Mouse (Mus musculus): ENCODE data around the gene Nup43. TPM values are rescaled to one million over a fixed set of nuclear protein-coding genes. Genes with fewer than 3 reads are reported as not detected.
A peak's percentile ranks its signal among the peaks of the same experiment; 100 is the strongest.

The Nup43 gene
- total and polyA plus RNA-seq, 2 experiments from 2014 or later: 10.5 to 19.1 TPM

DNA sequence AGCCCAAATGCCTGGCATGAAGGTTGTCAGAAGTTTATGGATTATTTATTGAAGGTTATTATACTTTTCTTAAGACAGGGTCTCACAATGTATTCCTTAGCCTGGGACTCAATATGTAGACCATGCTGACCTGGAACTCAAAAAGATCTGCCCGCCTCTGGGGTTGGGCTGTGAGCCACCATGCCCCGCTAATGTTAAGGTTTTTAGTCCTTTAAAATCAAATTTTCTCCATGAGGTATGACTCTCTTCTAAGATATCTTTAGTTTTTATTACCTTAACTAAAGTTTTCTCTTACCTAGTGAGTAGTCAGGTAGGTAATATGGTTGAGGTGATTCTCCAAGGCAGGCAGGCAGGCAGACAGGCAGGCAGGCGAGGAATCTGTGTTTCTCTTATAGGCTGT lies 14.9 kb downstream of the Nup43 start:
- 60% methylated on average over 3 of the region's 3 CpGs for WGBS
- no peaks in the 10 kb centered on the region for H3K9me3 ChIP-seq (ENCODE audit: low read length)
- H3K4me3 ChIP-seq (ENCODE audit: low read depth, low read length): peak overlapping the region; percentile 99
- peak overlapping the region; percentile 98; the same call in 1 of the 2 replicates for H3K9ac ChIP-seq
- DNase-seq (no peak), ATAC-seq (no peak)
- peak overlapping the region; percentile 76 for H3K4me2 ChIP-seq (ENCODE audit: low read depth)
- no peak for TF ChIP-seq CTCF (IDR thresholded peaks at IDR 0.05; ENCODE audit: low read depth)
- H3K36me3 ChIP-seq (ENCODE audit: insufficient read depth): 0 out of 2 replicates have a peak, but pooled peaks cover 8% of the 10 kb centered on the region
- H3K4me1 ChIP-seq (ENCODE audit: insufficient read depth): peaks cover 25% of the 10 kb centered on the region
- no peaks in the 10 kb centered on the region for H3K27me3 ChIP-seq (ENCODE audit: insufficient read depth, low read length)
- no peak overlapping the region for H3K27ac ChIP-seq (ENCODE audit: low read depth, low read length)

DNA sequence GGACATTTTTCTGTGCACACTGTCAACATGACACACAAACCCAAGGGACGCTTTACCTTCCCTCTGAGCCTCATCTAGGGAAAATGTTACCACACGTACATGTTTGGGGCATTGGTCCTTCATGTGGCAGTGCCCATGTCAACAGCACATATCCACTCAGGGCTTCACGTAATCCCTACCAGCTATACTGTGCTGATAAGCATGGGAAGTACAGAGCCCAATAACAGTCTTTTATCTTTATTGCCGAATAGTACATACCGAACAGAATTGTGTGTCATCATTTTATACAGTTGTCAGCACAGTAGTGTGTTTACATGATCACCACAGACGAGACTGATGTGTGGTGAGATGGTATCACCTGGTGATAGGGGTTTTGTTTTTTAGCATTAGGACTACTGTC lies 19.6 kb downstream of the Nup43 start:
- H3K4me2 ChIP-seq (ENCODE audit: low read depth): no peak overlapping the region
- H3K9me3 ChIP-seq (ENCODE audit: low read length): no peaks in the 10 kb centered on the region
- no peak overlapping the region for H3K27ac ChIP-seq (ENCODE audit: low read depth, low read length)
- 95% methylated on average over 6 of the region's 6 CpGs for WGBS
- 0 out of 2 replicates have a peak, but pooled peaks cover 12% of the 10 kb centered on the region for H3K4me1 ChIP-seq (ENCODE audit: insufficient read depth)
- H3K9ac ChIP-seq: no peak overlapping the region
- H3K36me3 ChIP-seq (ENCODE audit: insufficient read depth): no peaks in the 10 kb centered on the region
- DNase-seq (no peak), ATAC-seq (no peak)
- no peak overlapping the region for H3K4me3 ChIP-seq (ENCODE audit: low read depth, low read length)
- TF ChIP-seq CTCF (IDR thresholded peaks at IDR 0.05; ENCODE audit: low read depth): no peak
- H3K27me3 ChIP-seq (ENCODE audit: insufficient read depth, low read length): no peaks in the 10 kb centered on the region

DNA sequence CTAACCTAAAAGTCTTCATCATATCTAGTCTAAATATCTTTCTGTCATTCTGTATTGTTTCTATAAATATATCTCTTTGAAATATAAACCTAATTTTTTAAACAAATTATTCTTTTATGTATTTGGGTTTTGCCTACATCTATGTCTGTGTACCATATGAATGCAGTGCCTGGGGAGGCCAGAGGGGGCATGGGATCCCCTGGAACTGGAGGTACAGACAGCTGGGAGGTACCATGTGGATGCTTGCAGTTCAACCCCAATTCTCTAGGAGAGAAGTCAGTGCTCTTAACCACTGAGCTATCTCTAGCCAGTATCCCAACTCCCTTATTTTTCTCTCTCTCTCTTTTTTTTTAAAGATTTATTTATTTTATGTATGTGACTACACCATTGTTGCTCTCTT lies 28.0 kb downstream of the Nup43 start:
- TF ChIP-seq CTCF (IDR thresholded peaks at IDR 0.05; ENCODE audit: low read depth): no peak
- no peak for ATAC-seq
- H3K36me3 ChIP-seq (ENCODE audit: insufficient read depth): peaks cover 57% of the 10 kb centered on the region
- H3K4me1 ChIP-seq (ENCODE audit: insufficient read depth): no peaks in the 10 kb centered on the region
- no peaks in the 10 kb centered on the region for H3K9me3 ChIP-seq (ENCODE audit: low read length)
- no peak for DNase-seq
- no peaks in the 10 kb centered on the region for H3K27me3 ChIP-seq (ENCODE audit: insufficient read depth, low read length)
- H3K9ac ChIP-seq: no peak overlapping the region
- H3K4me2 ChIP-seq (ENCODE audit: low read depth): no peak overlapping the region
- no peak overlapping the region for H3K4me3 ChIP-seq (ENCODE audit: low read depth, low read length)
- H3K27ac ChIP-seq (ENCODE audit: low read depth, low read length): no peak overlapping the region

DNA sequence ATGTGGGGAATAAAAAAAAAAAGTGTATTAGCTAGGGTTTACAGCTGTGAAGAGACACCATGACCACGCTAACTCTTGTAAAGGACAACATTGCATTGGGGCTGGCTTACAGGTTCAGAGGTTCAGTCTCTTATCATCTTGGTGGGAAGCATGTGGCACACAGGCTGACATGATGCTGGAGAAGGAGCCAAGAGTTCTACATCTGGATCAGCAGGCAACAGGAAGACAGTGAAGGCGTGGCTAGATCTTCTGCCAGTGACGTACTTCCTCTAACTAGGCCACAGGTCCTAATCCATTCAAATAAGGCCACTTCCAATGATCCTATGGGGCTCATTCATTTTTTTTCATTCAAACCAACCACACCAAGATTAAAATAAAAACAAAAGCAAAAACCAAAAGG lies 32.8 kb downstream of the Nup43 start:
- Histone ChIP-seq H3K27me3 (ENCODE audit: insufficient read depth, low read length) (no peaks in the 10 kb centered on the region), H3K27ac (ENCODE audit: low read depth, low read length) (no peak overlapping the region), H3K36me3 (ENCODE audit: insufficient read depth) (peaks cover 75% of the 10 kb centered on the region), H3K4me2 (ENCODE audit: low read depth) (no peak overlapping the region), H3K9me3 (ENCODE audit: low read length) (no peaks in the 10 kb centered on the region), H3K4me3 (ENCODE audit: low read depth, low read length) (no peak overlapping the region), H3K9ac (no peak overlapping the region), H3K4me1 (ENCODE audit: insufficient read depth) (no peaks in the 10 kb centered on the region)
- DNase-seq (no peak), ATAC-seq (no peak)
- 93% methylated on average over 3 of the region's 3 CpGs for WGBS
- no peak for TF ChIP-seq CTCF (IDR thresholded peaks at IDR 0.05; ENCODE audit: low read depth)

DNA sequence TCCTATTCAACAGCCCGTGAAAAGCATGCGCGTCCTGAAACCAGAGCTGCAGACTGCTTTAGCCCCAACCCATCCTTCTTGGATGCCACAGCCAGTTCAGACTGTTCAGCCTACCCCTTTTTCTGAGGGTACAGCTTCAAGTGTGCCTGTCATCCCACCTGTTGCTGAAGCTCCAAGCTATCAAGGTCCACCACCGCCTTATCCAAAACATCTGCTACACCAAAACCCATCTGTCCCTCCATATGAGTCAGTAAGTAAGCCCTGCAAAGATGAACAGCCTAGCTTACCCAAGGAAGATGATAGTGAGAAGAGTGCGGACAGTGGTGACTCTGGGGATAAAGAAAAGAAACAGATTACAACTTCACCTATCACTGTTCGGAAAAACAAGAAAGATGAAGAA lies 35.3 kb downstream of the Nup43 start:
- TF ChIP-seq CTCF (IDR thresholded peaks at IDR 0.05; ENCODE audit: low read depth): no peak
- ATAC-seq: no peak
- H3K27ac ChIP-seq (ENCODE audit: low read depth, low read length): no peak overlapping the region
- H3K4me2 ChIP-seq (ENCODE audit: low read depth): no peak overlapping the region
- no peaks in the 10 kb centered on the region for H3K27me3 ChIP-seq (ENCODE audit: insufficient read depth, low read length)
- H3K36me3 ChIP-seq (ENCODE audit: insufficient read depth): peaks cover 76% of the 10 kb centered on the region
- H3K4me3 ChIP-seq (ENCODE audit: low read depth, low read length): no peak overlapping the region
- H3K9me3 ChIP-seq (ENCODE audit: low read length): no peaks in the 10 kb centered on the region
- no peaks in the 10 kb centered on the region for H3K4me1 ChIP-seq (ENCODE audit: insufficient read depth)
- no peak for DNase-seq
- no peak overlapping the region for H3K9ac ChIP-seq
- WGBS: 95% methylated on average over 6 of the region's 6 CpGs

DNA sequence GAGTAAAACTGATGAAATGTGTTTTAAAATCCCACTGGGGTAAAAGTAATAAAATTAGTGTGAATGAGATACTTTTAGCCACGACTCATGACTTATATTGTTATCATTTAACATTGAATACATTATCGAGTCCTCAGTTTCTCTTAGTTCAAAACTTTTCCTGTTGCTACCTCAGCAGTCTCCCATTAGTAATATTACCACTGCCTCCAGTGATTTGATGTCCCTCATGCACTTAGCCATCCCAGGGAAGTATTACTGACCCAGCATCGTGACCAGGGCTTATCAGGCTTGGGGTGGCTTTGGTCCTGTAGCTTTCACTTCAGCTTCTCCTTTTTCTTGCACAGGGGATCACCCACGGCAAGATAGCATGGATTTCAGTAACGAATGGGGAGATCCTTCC lies 42.8 kb downstream of the Nup43 start:
- WGBS: 92% methylated on average over 5 of the region's 5 CpGs

DNA sequence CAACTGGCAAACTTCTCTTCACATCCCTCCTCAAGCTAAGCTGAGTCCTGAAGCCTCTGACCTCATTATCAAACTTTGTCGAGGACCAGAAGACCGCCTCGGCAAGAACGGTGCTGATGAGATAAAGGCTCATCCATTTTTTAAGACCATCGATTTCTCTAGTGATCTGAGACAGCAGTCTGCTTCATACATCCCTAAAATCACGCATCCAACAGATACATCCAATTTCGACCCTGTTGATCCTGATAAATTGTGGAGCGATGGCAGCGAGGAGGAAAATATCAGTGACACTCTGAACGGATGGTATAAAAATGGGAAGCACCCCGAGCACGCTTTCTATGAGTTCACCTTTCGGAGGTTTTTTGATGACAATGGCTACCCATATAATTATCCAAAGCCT lies 45.2 kb downstream of the Nup43 start:
- no peaks in the 10 kb centered on the region for H3K4me1 ChIP-seq (ENCODE audit: insufficient read depth)
- 93% methylated on average over 13 of the region's 13 CpGs for WGBS
- no peak overlapping the region for H3K4me2 ChIP-seq (ENCODE audit: low read depth)
- DNase-seq (no peak), ATAC-seq (no peak)
- H3K36me3 ChIP-seq (ENCODE audit: insufficient read depth): peaks cover 46% of the 10 kb centered on the region
- H3K27ac ChIP-seq (ENCODE audit: low read depth, low read length): no peak overlapping the region
- no peak overlapping the region for H3K4me3 ChIP-seq (ENCODE audit: low read depth, low read length)
- no peak overlapping the region for H3K9ac ChIP-seq
- TF ChIP-seq CTCF (IDR thresholded peaks at IDR 0.05; ENCODE audit: low read depth): no peak
- no peaks in the 10 kb centered on the region for H3K9me3 ChIP-seq (ENCODE audit: low read length)
- no peaks in the 10 kb centered on the region for H3K27me3 ChIP-seq (ENCODE audit: insufficient read depth, low read length)

More for the DNA sequence above, 42.8 kb downstream of the Nup43 start:
- Histone ChIP-seq H3K9me3 (ENCODE audit: low read length) (no peaks in the 10 kb centered on the region), H3K4me3 (ENCODE audit: low read depth, low read length) (no peak overlapping the region), H3K4me2 (ENCODE audit: low read depth) (no peak overlapping the region), H3K27me3 (ENCODE audit: insufficient read depth, low read length) (no peaks in the 10 kb centered on the region), H3K4me1 (ENCODE audit: insufficient read depth) (no peaks in the 10 kb centered on the region), H3K27ac (ENCODE audit: low read depth, low read length) (no peak overlapping the region), H3K9ac (no peak overlapping the region), H3K36me3 (ENCODE audit: insufficient read depth) (peaks cover 56% of the 10 kb centered on the region)
- no peak for DNase-seq
- ATAC-seq: no peak
- no peak for TF ChIP-seq CTCF (IDR thresholded peaks at IDR 0.05; ENCODE audit: low read depth)

DNA sequence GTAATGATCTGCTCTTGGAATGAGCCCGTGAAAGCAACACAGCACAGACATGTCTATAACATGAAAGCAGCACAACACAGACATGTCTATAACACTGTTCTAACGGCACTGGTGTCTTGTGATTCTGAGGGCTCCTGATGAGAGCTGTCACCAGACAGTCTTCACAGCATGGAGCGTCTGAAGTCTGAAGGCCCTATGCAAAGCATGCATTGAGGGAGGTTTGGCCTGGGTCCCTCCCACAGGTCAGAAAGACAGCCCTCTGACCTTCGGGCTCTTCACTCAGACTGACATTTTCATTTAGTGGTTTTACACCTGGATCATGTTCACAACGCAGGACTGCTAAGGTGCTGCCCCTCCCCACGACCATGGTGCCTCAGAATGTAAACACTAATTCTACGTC lies 47.8 kb downstream of the Nup43 start:
- Histone ChIP-seq H3K4me3 (ENCODE audit: low read depth, low read length) (no peak overlapping the region), H3K27me3 (ENCODE audit: insufficient read depth, low read length) (no peaks in the 10 kb centered on the region), H3K9me3 (ENCODE audit: low read length) (no peaks in the 10 kb centered on the region), H3K4me1 (ENCODE audit: insufficient read depth) (no peaks in the 10 kb centered on the region), H3K4me2 (ENCODE audit: low read depth) (no peak overlapping the region), H3K9ac (no peak overlapping the region), H3K36me3 (ENCODE audit: insufficient read depth) (peaks cover 35% of the 10 kb centered on the region), H3K27ac (ENCODE audit: low read depth, low read length) (no peak overlapping the region)
- ATAC-seq (no peak), DNase-seq (no peak)
- WGBS: 77% methylated on average over 7 of the region's 7 CpGs
- TF ChIP-seq CTCF (IDR thresholded peaks at IDR 0.05; ENCODE audit: low read depth): no peak
